Mouse (Mus musculus) MEL (cell line): ENCODE measurements around the gene Rps6ka2. TPM values are rescaled to one million over a fixed set of nuclear protein-coding genes. Genes with fewer than 3 reads are reported as not detected.

Experiments
- DNase-seq: peaks from one replicate; pipeline ENCODE4 v3.0.0; 2011; ENCODE audit warnings: low read depth, low spot score
- H3K27ac ChIP-seq: 2 replicates; pipeline ENCODE4 v1.5.1; 2012; ENCODE audit warnings: low read depth, mild to moderate bottlenecking, control low read depth, low read length, moderate library complexity; ENCODE audit not compliant: control insufficient read depth
- H3K27me3 ChIP-seq, 2 experiments: fragments of 150-350 bp in 1 of 2; sonication (generic) in 1 of 2; 2 replicates each; pipeline ENCODE4 v1.6.1; 2012; ENCODE audit warnings: low read length in 2 of 2, mild to moderate bottlenecking in 2 of 2, improper control_type of control experiment in 1 of 2, moderate library complexity in 1 of 2; ENCODE audit not compliant: insufficient read depth in 2 of 2, control insufficient read depth in 1 of 2
- H3K36me3 ChIP-seq, 2 experiments: 2 replicates each; pipeline ENCODE4 v1.6.1; 2012 to 2014; ENCODE audit warnings: low read length in 2 of 2, improper control_type of control experiment in 1 of 2, inconsistent platforms in 1 of 2, mild to moderate bottlenecking in 1 of 2; ENCODE audit not compliant: insufficient read depth in 2 of 2, control insufficient read depth in 1 of 2
- H3K4me1 ChIP-seq, 2 experiments: fragments of 150-350 bp in 1 of 2; sonication (generic) in 1 of 2; 2 replicates each; pipeline ENCODE4 v1.6.1; 2012; ENCODE audit warnings: low read length in 2 of 2, improper control_type of control experiment in 1 of 2, mild to moderate bottlenecking in 1 of 2; ENCODE audit not compliant: insufficient read depth in 2 of 2, control insufficient read depth in 1 of 2
- H3K4me3 ChIP-seq, 2 experiments: fragments of 150-350 bp in 1 of 2; sonication (generic) in 1 of 2; 2 replicates each; pipeline ENCODE4 v1.5.1; 2012; ENCODE audit warnings: low read depth in 2 of 2, low read length in 2 of 2, mild to moderate bottlenecking in 2 of 2, moderate library complexity in 2 of 2, control low read depth in 1 of 2, improper control_type of control experiment in 1 of 2; ENCODE audit not compliant: control insufficient read depth in 1 of 2, insufficient read depth in 1 of 2
- H3K79me2 ChIP-seq: 2 replicates; pipeline ENCODE4 v1.6.1; 2012; ENCODE audit warnings: mild to moderate bottlenecking, low read length, moderate library complexity; ENCODE audit not compliant: control insufficient read depth, poor library complexity, insufficient read depth
- H3K9ac ChIP-seq: 2 replicates; pipeline ENCODE4 v1.6.1; 2012; ENCODE audit warnings: low read depth, mild to moderate bottlenecking, control low read depth, low read length, moderate library complexity; ENCODE audit not compliant: control insufficient read depth, poor library complexity, severe bottlenecking
- H3K9me3 ChIP-seq: fragments of 150-350 bp; sonication (generic); replicated peaks from 2 replicates; pipeline ENCODE4 v1.6.1; 2012; ENCODE audit warnings: mild to moderate bottlenecking, low read length, improper control_type of control experiment, moderate library complexity; ENCODE audit not compliant: insufficient read depth
- BHLHE40 ChIP-seq: IDR thresholded peaks from 2 replicates; pipeline ENCODE4 v1.6.1; 2012; ENCODE audit warnings: low read depth, mild to moderate bottlenecking, inconsistent platforms, low read length, improper control_type of control experiment, borderline replicate concordance
- CHD2 ChIP-seq: IDR thresholded peaks from 2 replicates; pipeline ENCODE4 v1.6.1; 2011; ENCODE audit warnings: low read length, improper control_type of control experiment
- E2F4 ChIP-seq: IDR thresholded peaks from 2 replicates; pipeline ENCODE4 v1.6.1; 2011; ENCODE audit warnings: low read depth, low read length, improper control_type of control experiment, borderline replicate concordance
- ELF1 ChIP-seq: IDR thresholded peaks from 2 replicates; pipeline ENCODE4 v1.6.1; 2014; ENCODE audit warnings: low read depth, mild to moderate bottlenecking, inconsistent platforms, low read length, improper control_type of control experiment, moderate library complexity
- ETS1 ChIP-seq: IDR thresholded peaks from 2 replicates; pipeline ENCODE4 v1.6.1; 2012; ENCODE audit warnings: low read depth, mild to moderate bottlenecking, inconsistent platforms, low read length, improper control_type of control experiment, moderate library complexity
- JUND ChIP-seq: IDR thresholded peaks from 2 replicates; pipeline ENCODE4 v1.6.1; 2011; ENCODE audit warnings: low read depth, mild to moderate bottlenecking, improper control_type of control experiment, low read length
- MAZ ChIP-seq: IDR thresholded peaks from 2 replicates; pipeline ENCODE4 v1.6.1; 2012; ENCODE audit warnings: low read depth, mild to moderate bottlenecking, inconsistent platforms, low read length, improper control_type of control experiment
- MYB ChIP-seq: IDR thresholded peaks from 2 replicates; pipeline ENCODE4 v1.6.1; 2011; ENCODE audit warnings: mild to moderate bottlenecking, low read depth, low read length, improper control_type of control experiment
- MYC ChIP-seq: IDR thresholded peaks from 2 replicates; pipeline ENCODE4 v1.6.1; 2011; ENCODE audit warnings: low read depth, mild to moderate bottlenecking, low read length, improper control_type of control experiment, moderate library complexity
- POLR2A ChIP-seq, 2 experiments: IDR thresholded peaks; 2 replicates each; pipeline ENCODE4 v1.6.1; 2011 to 2012; ENCODE audit warnings: low read length in 2 of 2, mild to moderate bottlenecking in 2 of 2, control low read depth in 1 of 2, improper control_type of control experiment in 1 of 2, low read depth in 1 of 2, moderate library complexity in 1 of 2; ENCODE audit not compliant: control insufficient read depth in 1 of 2, insufficient read depth in 1 of 2, poor library complexity in 1 of 2
- POLR2AphosphoS2 ChIP-seq: IDR thresholded peaks from 2 replicates; pipeline ENCODE4 v1.6.1; 2011; ENCODE audit warnings: low read length, improper control_type of control experiment
- RAD21 ChIP-seq: IDR thresholded peaks from 2 replicates; pipeline ENCODE4 v1.6.1; 2011; ENCODE audit warnings: mild to moderate bottlenecking, low read depth, low read length, improper control_type of control experiment
- RCOR1 ChIP-seq: IDR thresholded peaks from 2 replicates; pipeline ENCODE4 v1.6.1; 2012; ENCODE audit warnings: low read depth, mild to moderate bottlenecking, inconsistent platforms, low read length, improper control_type of control experiment
- TAL1 ChIP-seq: IDR thresholded peaks from 2 replicates; pipeline ENCODE4 v1.6.1; 2012; ENCODE audit warnings: mild to moderate bottlenecking, inconsistent platforms, low read length, moderate library complexity, mixed read lengths
- TBP ChIP-seq: IDR thresholded peaks from 2 replicates; pipeline ENCODE4 v1.8.0; 2011; ENCODE audit warnings: low read depth, low read length, improper control_type of control experiment
- TCF12 ChIP-seq: IDR thresholded peaks from 2 replicates; pipeline ENCODE4 v1.6.1; 2014; ENCODE audit warnings: low read depth, mild to moderate bottlenecking, inconsistent platforms, low read length, improper control_type of control experiment, moderate library complexity
- USF1 ChIP-seq: IDR thresholded peaks from 2 replicates; pipeline ENCODE4 v1.6.1; 2014; ENCODE audit warnings: low read depth, mild to moderate bottlenecking, inconsistent platforms, low read length, improper control_type of control experiment, moderate library complexity
- ZKSCAN1 ChIP-seq: IDR thresholded peaks from 2 replicates; pipeline ENCODE4 v1.6.1; 2012; ENCODE audit warnings: low read depth, mild to moderate bottlenecking, inconsistent platforms, low read length, improper control_type of control experiment, moderate library complexity
- ZMIZ1 ChIP-seq: IDR thresholded peaks from 2 replicates; pipeline ENCODE4 v1.6.1; 2012; ENCODE audit warnings: low read depth, mild to moderate bottlenecking, inconsistent platforms, low read length, improper control_type of control experiment, moderate library complexity
- polyA plus RNA-seq, 2 experiments: library from polyadenylated mRNA; stranded (reverse) in 1 of 2; unstranded in 1 of 2; fragments of >175 nt in 1 of 2; fragments of >200 nt in 1 of 2; gene quantifications; 2 replicates each; pipeline versions ENCODE4 v1.2.1 to v1.2.4; 2012; ENCODE audit warnings: low replicate concordance in 2 of 2, low read depth in 1 of 2; ENCODE audit not compliant: insufficient read length in 2 of 2, insufficient read depth in 1 of 2, missing spikeins in 1 of 2
- total RNA-seq: library from RNA; depleted of rRNA; stranded (reverse); fragments of 300-350 nt; gene quantifications from 2 replicates; pipeline ENCODE4 v1.2.3, GENCODE M21; 2012

Rps6ka2 gene
- total and polyA plus RNA-seq, 3 experiments, result 6.0 to 11.2 TPM; not detected in 1

GRCm38 (mm10) chr17:7173331-7174028 lies 3.6 kb downstream of the Rps6ka2 start (continued):
- TF ChIP-seq CHD2 (no peak), ELF1 (no peak), RCOR1 (peak; percentile 49; the same call in 1 of the 2 replicates), TCF12 (peak; percentile 83), E2F4 (no peak), TAL1 (peak; percentile 28), BHLHE40 (peak; percentile 76), ZMIZ1 (0 out of 2 replicates have a peak, but pooled peaks have one; percentile 33), MYB (no peak), POLR2AphosphoS2 (0 out of 2 replicates have a peak, but pooled peaks have one; percentile 43), ZKSCAN1 (no peak), USF1 (peak; percentile 66), JUND (no peak), POLR2A (IDR thresholded peaks at IDR 0.05; ENCODE audit: control insufficient read depth in 1 of 2, insufficient read depth in 1 of 2, low read depth in 1 of 2, low read length in 2 of 2, poor library complexity in 1 of 2) (no peak)
- TF ChIP-seq, all 39 proteins: peak for 17

- TF ChIP-seq E2F4 (no peak), MYC (no peak), ETS1 (no peak), TBP (no peak), POLR2A (IDR thresholded peaks at IDR 0.05; ENCODE audit: control insufficient read depth in 1 of 2, insufficient read depth in 1 of 2, low read depth in 1 of 2, low read length in 2 of 2, poor library complexity in 1 of 2) (no peak), ZKSCAN1 (no peak), MAZ (no peak), RAD21 (no peak)
- Histone ChIP-seq H3K4me3 (no peak overlapping the region), H3K27me3 (no peaks in the 10 kb centered on the region), H3K4me1 (peaks cover 27 to 37% of the 10 kb centered on the region in 2 experiments), H3K9ac (no peak overlapping the region), H3K9me3 (no peaks in the 10 kb centered on the region), H3K27ac (no peak overlapping the region), H3K79me2 (0 out of 2 replicates have a peak, but pooled peaks cover 3% of the 10 kb centered on the region), H3K36me3 (peaks cover 0 to 38% of the 10 kb centered on the region in 2 experiments; a peak in 2 of 4 replicates)
- peak; percentile 33 for DNase-seq
Measured at GRCm38 (mm10) chr17:7175293-7175692, 5.4 kb downstream of the Rps6ka2 start.
